Mouse (Mus musculus) left cerebral cortex, postnatal 36 days (tissue): ENCODE data around the gene Mov10. TPM values are rescaled to one million over a fixed set of nuclear protein-coding genes. Genes with fewer than 3 reads are reported as not detected.
"Not testable (repeated sequence)": the region's sequence is repeated elsewhere in the genome, so short reads cannot be mapped to it uniquely, and the experiment has no call there.

ENCODE experiments used
- DNase-seq, 2 experiments: peaks; one replicate each; pipeline ENCODE4 v3.0.0; 2021 to 2022; ENCODE audit warnings: low spot score in 2 of 2, mixed read lengths in 1 of 2
- intact Hi-C: fragments of 180-260 bp; cut with DNase I; formaldehyde crosslinking; loops from one replicate; pipeline ENCODE4 v1.15.1; 2025
- total RNA-seq, 2 experiments: library from RNA; stranded (reverse); gene quantifications; 2 replicates each; pipeline ENCODE4 v1.2.3; 2021

Mov10 gene
- total RNA-seq: 10 to 100 TPM in 1 of 2 experiments, 1 to 10 TPM in 1; 4.9 to 14.3 TPM

- peak; percentile 34 to 48 for DNase-seq
- intact Hi-C loops: no loop called here
Observed at GRCm38 (mm10) chr3:104817991-104818748, at the start of gene Mov10. Gene Mov10 (minus strand): TSS chr3:104818563.

GRCm38 (mm10) chr3:104866674-104867073, 48.3 kb upstream of the Mov10 start:
- intact Hi-C loops: loop anchor here (10.0 kb wide), 1 partner anchor 152 kb away; no protein-coding TSS in a partner anchor
- not testable (repeated sequence) for DNase-seq

- intact Hi-C loops: loop anchor here (10.0 kb wide), 1 partner anchor 151 kb away; no protein-coding TSS in a partner anchor
- DNase-seq: no peak
Observed at GRCm38 (mm10) chr3:104865341-104865788, 47.0 kb upstream of the Mov10 start.

- intact Hi-C loops: loop anchor here (1.0 to 10.0 kb wide), 3 partner anchors 76 to 188 kb away; partner anchors contain the start of genes Cttnbp2nl and Rhoc
- peak; percentile 93 for DNase-seq
Observed at GRCm38 (mm10) chr3:104864651-104865340, 46.4 kb upstream of the Mov10 start.

GRCm38 (mm10) chr3:104863786-104864650, 45.7 kb upstream of the Mov10 start, which contains the start of the genes St7l and Capza1:
Gene St7l (plus strand): TSS chr3:104864005.
Gene Capza1 (minus strand): TSS chr3:104864505.
- peak; percentile 90 to 92 for DNase-seq
- intact Hi-C loops: loop anchor here (1.0 to 10.0 kb wide), 3 partner anchors 76 to 188 kb away; partner anchors contain the start of genes Cttnbp2nl and Rhoc

- DNase-seq: no peak
- intact Hi-C loops: no loop called here
Observed at GRCm38 (mm10) chr3:104858560-104858959, 40.2 kb upstream of the Mov10 start.

GRCm38 (mm10) chr3:104856106-104856505, 37.7 kb upstream of the Mov10 start:
- no peak for DNase-seq

GRCm38 (mm10) chr3:104854866-104855265, 36.5 kb upstream of the Mov10 start:
- intact Hi-C loops: no loop called here
- DNase-seq: no peak

More at GRCm38 (mm10) chr3:104856106-104856505, 37.7 kb upstream of the Mov10 start:
- intact Hi-C loops: no loop called here

- DNase-seq: no peak
- intact Hi-C loops: no loop called here
Observed at GRCm38 (mm10) chr3:104854465-104854864, 36.1 kb upstream of the Mov10 start.

GRCm38 (mm10) chr3:104846601-104847000, 28.2 kb upstream of the Mov10 start:
- DNase-seq: no peak
- intact Hi-C loops: no loop called here

- DNase-seq: no peak
- intact Hi-C loops: no loop called here
Observed at GRCm38 (mm10) chr3:104841049-104841448, 22.7 kb upstream of the Mov10 start.

GRCm38 (mm10) chr3:104835797-104836196, 17.4 kb upstream of the Mov10 start:
- DNase-seq: no peak
- intact Hi-C loops: no loop called here

GRCm38 (mm10) chr3:104822413-104822812, 4.0 kb upstream of the Mov10 start:
- intact Hi-C loops: no loop called here
- no peak for DNase-seq

GRCm38 (mm10) chr3:104820426-104820825, 2.1 kb upstream of the Mov10 start:
- intact Hi-C loops: no loop called here
- DNase-seq: no peak

GRCm38 (mm10) chr3:104818749-104819134, 379 bp upstream of the Mov10 start:
- DNase-seq: no peak
- intact Hi-C loops: no loop called here

- DNase-seq: peak; percentile 44 to 51
- intact Hi-C loops: no loop called here
Observed at GRCm38 (mm10) chr3:104817481-104817990, 827 bp downstream of the Mov10 start.

- no peak for DNase-seq
- intact Hi-C loops: no loop called here
Observed at GRCm38 (mm10) chr3:104816130-104816529, 2.2 kb downstream of the Mov10 start.

- DNase-seq: no peak
- intact Hi-C loops: no loop called here
Observed at GRCm38 (mm10) chr3:104815346-104815745, 3.0 kb downstream of the Mov10 start.

GRCm38 (mm10) chr3:104814746-104815145, 3.6 kb downstream of the Mov10 start:
- DNase-seq: no peak
- intact Hi-C loops: no loop called here
